Mouse (Mus musculus) frontal cortex, postnatal 10 days (tissue): ENCODE data around the gene Gm15557.

ENCODE experiments used
- DNase-seq, 2 experiments: peaks; one replicate each; pipeline ENCODE4 v3.0.0; 2022; ENCODE audit warnings: low spot score in 2 of 2, mixed read lengths in 1 of 2

Gene Gm15557

DNA sequence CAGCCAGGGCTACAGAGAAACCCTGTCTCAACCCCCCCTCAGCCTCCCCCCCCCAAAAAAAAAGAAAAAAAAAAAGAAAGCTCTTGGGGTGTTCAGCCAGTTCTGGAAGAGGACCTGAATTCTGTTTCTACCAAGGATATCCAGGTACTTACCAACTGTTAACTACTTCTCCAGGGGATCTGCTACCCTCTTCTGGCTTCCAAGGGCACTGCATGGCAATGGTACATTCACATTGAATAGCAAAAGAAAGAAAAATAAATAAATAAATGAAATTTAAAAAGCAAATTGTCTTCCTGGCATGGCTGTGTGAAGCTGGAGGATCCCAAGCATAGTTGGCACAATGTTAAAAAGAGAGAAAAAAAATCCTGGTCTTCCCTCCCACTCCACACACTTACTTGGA, 11.5 kb downstream of the Gm15557 start:
- peak; percentile 48 to 55 for DNase-seq

GRCm38 (mm10) chr2:155956134-155957059, 15.9 kb downstream of the Gm15557 start, which contains the start of gene Cep250:
Gene Cep250, plus strand, starts transcription at chr2:155956458.
- DNase-seq: peak; percentile 73 to 86

GRCm38 (mm10) chr2:155959981-155960380, 19.5 kb downstream of the Gm15557 start:
- DNase-seq: no peak

DNA sequence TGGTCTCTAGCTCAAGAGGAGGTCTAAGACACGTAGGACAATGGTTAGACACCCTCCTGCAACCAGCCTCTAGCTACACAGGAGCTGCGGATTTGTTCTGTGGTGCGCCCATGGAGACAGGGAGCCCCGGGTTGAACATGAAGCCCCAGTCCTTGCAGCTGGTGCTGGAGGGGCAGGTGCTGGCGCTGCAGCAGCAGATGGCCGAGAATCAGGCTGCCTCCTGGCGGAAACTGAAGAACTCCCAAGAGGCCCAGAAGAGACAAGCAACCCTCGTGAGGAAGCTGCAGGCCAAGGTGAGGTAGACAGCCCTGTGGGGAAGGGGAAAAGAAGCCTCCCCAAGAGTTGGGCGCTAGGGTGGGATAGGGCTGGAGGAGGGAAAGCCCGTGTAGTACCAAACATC, 21.3 kb downstream of the Gm15557 start:
- DNase-seq: no peak

DNA sequence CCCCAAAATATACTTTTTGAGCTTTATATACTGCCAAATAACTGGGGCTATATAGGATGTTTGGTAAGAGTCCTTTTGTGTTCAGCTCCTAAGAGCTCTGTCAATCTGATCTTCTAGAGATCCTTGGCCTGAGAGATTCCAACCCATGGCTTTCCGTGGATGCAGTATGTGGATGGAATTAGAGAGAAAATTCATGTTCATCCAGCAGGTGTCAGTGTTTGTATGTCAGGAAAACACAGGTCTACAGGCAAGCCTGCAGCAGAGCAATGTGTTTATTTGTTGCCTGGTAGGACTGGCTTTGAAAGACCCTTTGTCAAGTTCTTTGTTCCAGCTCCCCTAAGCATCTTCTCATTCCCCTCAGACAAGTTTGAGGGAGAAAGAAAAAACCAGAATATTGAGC, 22.5 kb downstream of the Gm15557 start:
- DNase-seq: no peak

DNA sequence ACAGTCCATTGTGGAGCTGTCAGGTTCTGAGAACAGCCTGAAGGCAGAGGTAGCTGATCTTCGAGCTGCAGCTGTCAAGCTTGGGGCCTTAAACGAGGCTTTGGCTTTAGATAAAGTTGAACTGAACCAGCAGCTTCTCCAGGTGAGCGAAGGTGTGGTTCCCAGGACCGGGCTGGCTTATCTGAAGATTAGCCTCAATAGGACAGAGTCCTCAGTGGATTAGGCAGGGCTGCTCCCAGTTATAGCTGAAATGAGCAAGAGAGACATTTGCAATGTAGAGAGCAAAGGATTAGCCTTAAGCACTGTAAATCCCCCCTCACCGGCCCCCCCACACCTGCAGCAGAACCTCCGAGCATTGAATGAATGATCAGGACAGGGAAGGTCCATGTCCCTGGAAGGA, 32.8 kb downstream of the Gm15557 start:
- no peak for DNase-seq

DNA sequence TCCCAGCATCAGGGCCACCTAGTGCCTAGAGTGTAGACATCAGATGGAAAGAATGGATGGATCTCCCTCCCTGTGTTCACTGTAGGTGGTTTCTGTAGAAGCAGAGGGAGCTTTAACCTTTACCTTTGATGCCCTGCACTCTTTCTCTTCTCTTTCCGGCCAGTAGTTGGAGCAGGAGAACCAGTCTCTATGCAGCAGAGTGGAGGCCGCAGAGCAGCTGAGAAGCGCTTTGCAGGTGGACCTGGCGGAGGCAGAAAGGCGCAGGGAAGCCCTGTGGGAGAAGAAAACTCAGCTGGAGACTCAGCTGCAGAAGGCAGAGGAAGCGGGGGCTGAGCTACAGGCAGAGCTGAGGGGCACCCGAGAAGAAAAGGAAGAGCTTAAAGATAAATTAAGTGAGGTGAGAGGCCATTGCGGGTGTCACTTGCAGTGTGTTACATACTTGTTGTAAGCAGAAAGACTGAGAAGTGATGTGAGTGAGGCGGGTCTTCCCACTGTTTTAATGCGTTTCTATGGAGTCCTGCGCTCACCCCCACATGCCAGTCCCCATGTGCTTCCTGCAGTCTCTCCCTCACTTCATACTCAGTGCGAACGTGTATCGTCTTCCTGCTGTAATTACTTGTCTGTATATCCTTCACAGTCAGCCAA, 33.7 kb downstream of the Gm15557 start:
- DNase-seq: no peak

DNA sequence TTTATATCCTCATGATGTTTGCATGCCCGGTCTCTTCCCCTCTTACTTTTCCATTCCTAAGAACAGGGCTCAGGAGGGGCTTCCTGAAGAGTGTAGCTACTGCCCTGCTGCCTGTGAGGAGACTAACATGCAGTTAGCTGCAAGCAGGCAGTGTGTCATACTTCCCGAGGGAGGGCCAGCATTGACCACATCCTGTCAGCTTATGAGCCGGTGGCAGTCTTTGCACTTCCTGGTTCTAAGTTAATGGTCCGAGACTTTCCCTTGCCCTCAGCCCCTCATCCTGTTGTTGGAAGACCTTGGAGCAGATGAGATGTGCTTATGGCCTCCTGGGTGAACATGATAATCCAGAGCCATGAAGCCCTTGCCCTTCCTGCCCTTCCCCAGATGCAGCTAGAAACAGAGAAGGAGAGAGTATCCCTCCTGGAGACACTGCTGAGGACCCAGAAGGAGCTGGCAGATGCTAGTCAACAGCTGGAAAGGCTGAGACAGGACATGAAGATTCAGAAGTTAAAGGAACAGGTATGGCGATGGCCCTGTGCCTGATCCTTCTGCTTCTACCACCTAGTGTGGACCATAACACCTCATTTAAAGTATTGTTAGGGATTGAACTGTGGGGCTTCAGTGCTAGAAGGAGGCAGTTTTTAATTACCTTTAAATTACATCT, 38.9 kb downstream of the Gm15557 start:
- DNase-seq: no peak

GRCm38 (mm10) chr2:155985776-155986175, 45.2 kb downstream of the Gm15557 start:
- no peak for DNase-seq

- DNase-seq: no peak
Observed at GRCm38 (mm10) chr2:155987131-155987530, 46.6 kb downstream of the Gm15557 start.

DNA sequence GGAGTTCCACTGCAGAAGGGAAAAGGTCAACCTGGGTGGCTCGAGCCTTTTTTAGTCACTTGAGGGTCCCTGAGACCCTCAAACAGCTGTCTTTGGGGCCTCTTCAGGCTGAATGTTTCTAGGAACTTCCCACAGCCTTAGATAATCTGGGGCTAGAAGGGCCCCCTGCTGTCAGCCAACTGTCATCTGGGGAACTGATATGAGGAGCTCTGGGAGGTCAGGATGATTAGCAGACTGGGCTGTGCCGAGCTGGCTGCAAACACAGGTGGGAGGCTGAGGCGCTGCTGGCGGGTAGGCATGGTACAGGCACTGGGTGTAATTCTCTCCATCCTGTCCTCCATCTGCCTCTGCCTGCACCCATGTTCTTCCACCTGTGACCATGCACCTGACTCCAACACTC, 48.6 kb downstream of the Gm15557 start:
- no peak for DNase-seq

DNA sequence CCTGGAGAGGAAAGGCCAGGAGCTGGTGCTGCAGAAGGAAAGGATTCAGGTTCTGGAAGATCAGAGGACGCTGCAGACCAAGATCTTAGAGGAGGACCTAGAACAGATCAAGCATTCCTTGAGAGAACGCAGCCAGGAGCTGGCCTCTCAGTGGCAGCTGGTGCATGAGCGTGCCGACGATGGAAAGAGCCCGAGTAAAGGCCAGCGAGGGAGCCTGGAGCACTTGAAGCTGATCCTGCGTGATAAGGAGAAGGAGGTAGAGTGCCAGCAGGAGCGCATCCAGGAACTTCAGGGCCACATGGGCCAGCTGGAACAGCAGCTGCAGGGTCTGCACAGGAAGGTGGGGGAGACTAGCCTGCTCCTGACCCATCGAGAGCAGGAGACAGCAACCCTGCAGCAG, 50.6 kb downstream of the Gm15557 start:
- DNase-seq: no peak

GRCm38 (mm10) chr2:155991863-155992321, 51.4 kb downstream of the Gm15557 start:
- peak; percentile 36 to 63 for DNase-seq
